Mouse (Mus musculus) gastrocnemius, adult 2 months (tissue): ENCODE data around the gene Nfatc2. TPM values are rescaled to one million over a fixed set of nuclear protein-coding genes. Genes with fewer than 3 reads are reported as not detected.
A peak's percentile ranks its signal among the peaks of the same experiment; 100 is the strongest.

ENCODE experiments used
- DNase-seq: peaks from one replicate; pipeline ENCODE4 v3.0.0; 2022
- H3K27ac ChIP-seq: fragments of 200-600 bp; 2 replicates; pipeline ENCODE4 v1.8.1; 2022; ENCODE audit warnings: mild to moderate bottlenecking
- H3K4me3 ChIP-seq: fragments of 200-600 bp; 2 replicates; pipeline ENCODE4 v1.8.1; 2022; ENCODE audit warnings: mild to moderate bottlenecking, moderate library complexity
- CTCF ChIP-seq: fragments of 200-600 bp; IDR thresholded peaks from 2 replicates; pipeline ENCODE4 v1.8.1; 2022; ENCODE audit warnings: antibody characterized with exemption, mild to moderate bottlenecking, moderate library complexity
- intact Hi-C: fragments of 180-260 bp; cut with DNase I; formaldehyde crosslinking; loops from one replicate; pipeline ENCODE4 v1.15.1; 2025
- total RNA-seq, 2 experiments: library from RNA; stranded (reverse); gene quantifications; 2 replicates each; pipeline ENCODE4 v1.2.3; 2021

Nfatc2 gene
- total RNA-seq, 2 experiments from 2014 or later: 7.1 to 9.1 TPM

GRCm38 (mm10) chr2:168516717-168517116 lies 84.7 kb downstream of the Nfatc2 start:
- TF ChIP-seq CTCF: no peak

GRCm38 (mm10) chr2:168515466-168515865 lies 86.0 kb downstream of the Nfatc2 start:
- TF ChIP-seq CTCF: no peak
- intact Hi-C loops: loop anchor here (5.0 kb wide), 2 partner anchors 43 to 112 kb away; no protein-coding TSS in a partner anchor
- Histone ChIP-seq H3K27ac (no peak overlapping the region), H3K4me3 (no peak overlapping the region)
- no peak for DNase-seq

More at GRCm38 (mm10) chr2:168516717-168517116, 84.7 kb downstream of the Nfatc2 start:
- intact Hi-C loops: loop anchor here (5.0 kb wide), 2 partner anchors 44 to 111 kb away; no protein-coding TSS in a partner anchor
- DNase-seq: no peak
- peak overlapping the region; percentile 5; the same call in 1 of the 2 replicates for H3K27ac ChIP-seq
- no peak overlapping the region for H3K4me3 ChIP-seq

- H3K4me3 ChIP-seq: no peak overlapping the region
- no peak for TF ChIP-seq CTCF
- no peak for DNase-seq
- intact Hi-C loops: no loop called here
- H3K27ac ChIP-seq: no peak overlapping the region
Observed at GRCm38 (mm10) chr2:168514131-168514530, 87.3 kb downstream of the Nfatc2 start.

GRCm38 (mm10) chr2:168511529-168511928 lies 89.9 kb downstream of the Nfatc2 start:
- no peak overlapping the region for H3K4me3 ChIP-seq
- H3K27ac ChIP-seq: no peak overlapping the region
- no peak for DNase-seq
- intact Hi-C loops: no loop called here
- peak; percentile 10; the same call in 1 of the 2 replicates for TF ChIP-seq CTCF

GRCm38 (mm10) chr2:168508469-168509198 lies 92.8 kb downstream of the Nfatc2 start:
- H3K27ac ChIP-seq: no peak overlapping the region
- TF ChIP-seq CTCF: no peak
- intact Hi-C loops: no loop called here
- DNase-seq: no peak
- no peak overlapping the region for H3K4me3 ChIP-seq

GRCm38 (mm10) chr2:168504431-168505182 lies 96.8 kb downstream of the Nfatc2 start:
- no peak for TF ChIP-seq CTCF
- DNase-seq: peak; percentile 61
- H3K4me3 ChIP-seq: no peak overlapping the region; the same call in 1 of the 2 replicates
- peak overlapping the region; percentile 25 for H3K27ac ChIP-seq
- intact Hi-C loops: no loop called here

- intact Hi-C loops: no loop called here
- H3K27ac ChIP-seq: no peak overlapping the region; the same call in 1 of the 2 replicates
- H3K4me3 ChIP-seq: no peak overlapping the region
- DNase-seq: no peak
- TF ChIP-seq CTCF: no peak
Observed at GRCm38 (mm10) chr2:168503735-168504134, 97.7 kb downstream of the Nfatc2 start.

- Histone ChIP-seq H3K4me3 (no peak overlapping the region), H3K27ac (no peak overlapping the region)
- no peak for DNase-seq
- intact Hi-C loops: no loop called here
- no peak for TF ChIP-seq CTCF
Observed at GRCm38 (mm10) chr2:168500750-168501149, 100.7 kb downstream of the Nfatc2 start.

GRCm38 (mm10) chr2:168500244-168500643 lies 101.2 kb downstream of the Nfatc2 start:
- no peak for DNase-seq
- Histone ChIP-seq H3K4me3 (no peak overlapping the region), H3K27ac (no peak overlapping the region)
- no peak for TF ChIP-seq CTCF
- intact Hi-C loops: no loop called here

- TF ChIP-seq CTCF: no peak
- Histone ChIP-seq H3K4me3 (no peak overlapping the region), H3K27ac (peak overlapping the region; percentile 74; the same call in 1 of the 2 replicates)
- no peak for DNase-seq
- intact Hi-C loops: no loop called here
Observed at GRCm38 (mm10) chr2:168491791-168492190, 109.7 kb downstream of the Nfatc2 start.

GRCm38 (mm10) chr2:168489953-168490352 lies 111.5 kb downstream of the Nfatc2 start:
- no peak overlapping the region for H3K4me3 ChIP-seq
- intact Hi-C loops: no loop called here
- TF ChIP-seq CTCF: no peak
- no peak for DNase-seq
- no peak overlapping the region for H3K27ac ChIP-seq

- no peak overlapping the region for H3K27ac ChIP-seq
- TF ChIP-seq CTCF: no peak
- DNase-seq: no peak
- H3K4me3 ChIP-seq: no peak overlapping the region
- intact Hi-C loops: no loop called here
Observed at GRCm38 (mm10) chr2:168488158-168488925, 113.1 kb downstream of the Nfatc2 start.
